Mouse (Mus musculus): ENCODE results near the gene Spock1.

DNA sequence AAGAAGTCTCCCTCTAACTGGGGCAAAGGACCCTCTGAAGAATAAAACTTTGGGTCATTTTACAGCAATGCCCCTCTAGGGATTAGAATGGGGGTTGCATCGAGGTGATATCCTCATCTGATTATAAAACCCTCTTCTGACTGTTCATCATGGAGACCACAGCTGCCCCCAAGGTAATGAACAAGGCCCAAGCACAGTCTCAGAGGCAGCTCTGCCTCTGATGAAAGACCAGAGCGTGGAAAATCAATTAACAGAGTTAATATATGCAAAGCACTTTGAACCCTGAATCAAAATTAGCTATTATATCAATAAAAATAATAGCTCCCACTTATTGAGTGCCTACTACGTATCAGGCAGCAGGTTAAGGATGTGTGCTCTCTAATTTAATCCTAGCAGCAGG lies 129.6 kb downstream of the Spock1 start:
- TF ChIP-seq CTCF (conservative IDR thresholded peaks at IDR 0.05; ENCODE audit: low read length): no peak
- no peak for TF ChIP-seq POU5F1 (IDR thresholded peaks at IDR 0.05; ENCODE audit: borderline replicate concordance, low read length)
- no peak for TF ChIP-seq NANOG (IDR thresholded peaks at IDR 0.05; ENCODE audit: borderline replicate concordance, low read length)
